Mouse (Mus musculus) left cerebral cortex, adult 8-10 months (tissue): ENCODE measurements around the gene Cdk5r2. TPM values are rescaled to one million over a fixed set of nuclear protein-coding genes. Genes with fewer than 3 reads are reported as not detected.
A peak's percentile ranks its signal among the peaks of the same experiment; 100 is the strongest.
"Not testable (repeated sequence)": the region's sequence is repeated elsewhere in the genome, so short reads cannot be mapped to it uniquely, and the experiment has no call there.

Source experiments
- DNase-seq, 2 experiments: peaks; one replicate each; pipeline ENCODE4 v3.0.0; 2022; ENCODE audit warnings: low spot score in 2 of 2
- total RNA-seq, 4 experiments: library from RNA; stranded (reverse); gene quantifications; 2 replicates each; pipeline ENCODE4 v1.2.4; 2022

Cdk5r2 gene
- 100 to 1,000 TPM; 264 to 303 (median 291) TPM for total RNA-seq

GRCm38 (mm10) chr1:74854306-74855056 is at the start of gene Cdk5r2:
Gene Cdk5r2 (plus strand): TSS chr1:74854934.
- DNase-seq: peak; percentile 79 to 92

- no peak for DNase-seq
These were observed 49.3 kb upstream of the Cdk5r2 start for GRCm38 (mm10) chr1:74805340-74805835.

DNA sequence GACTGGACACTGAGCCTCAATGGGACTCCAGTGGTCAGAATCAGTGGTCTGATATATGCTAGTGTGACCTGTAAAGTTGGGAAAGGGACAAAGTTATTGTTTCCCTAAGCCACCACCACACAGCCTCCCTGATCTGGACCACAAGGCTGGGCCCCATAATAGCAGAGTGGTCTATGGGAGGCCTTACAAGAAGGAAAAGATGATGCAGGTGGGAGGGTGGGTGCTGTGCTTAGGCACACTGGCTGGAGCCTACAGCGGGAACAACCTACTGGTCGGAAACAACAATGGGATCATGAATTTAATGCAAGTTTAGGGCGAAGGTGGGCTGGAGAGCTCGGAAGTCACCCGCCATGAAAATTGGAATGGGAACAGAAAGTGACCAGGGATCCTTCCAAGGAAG is 48.9 kb upstream of the Cdk5r2 start:
- no peak for DNase-seq

DNA sequence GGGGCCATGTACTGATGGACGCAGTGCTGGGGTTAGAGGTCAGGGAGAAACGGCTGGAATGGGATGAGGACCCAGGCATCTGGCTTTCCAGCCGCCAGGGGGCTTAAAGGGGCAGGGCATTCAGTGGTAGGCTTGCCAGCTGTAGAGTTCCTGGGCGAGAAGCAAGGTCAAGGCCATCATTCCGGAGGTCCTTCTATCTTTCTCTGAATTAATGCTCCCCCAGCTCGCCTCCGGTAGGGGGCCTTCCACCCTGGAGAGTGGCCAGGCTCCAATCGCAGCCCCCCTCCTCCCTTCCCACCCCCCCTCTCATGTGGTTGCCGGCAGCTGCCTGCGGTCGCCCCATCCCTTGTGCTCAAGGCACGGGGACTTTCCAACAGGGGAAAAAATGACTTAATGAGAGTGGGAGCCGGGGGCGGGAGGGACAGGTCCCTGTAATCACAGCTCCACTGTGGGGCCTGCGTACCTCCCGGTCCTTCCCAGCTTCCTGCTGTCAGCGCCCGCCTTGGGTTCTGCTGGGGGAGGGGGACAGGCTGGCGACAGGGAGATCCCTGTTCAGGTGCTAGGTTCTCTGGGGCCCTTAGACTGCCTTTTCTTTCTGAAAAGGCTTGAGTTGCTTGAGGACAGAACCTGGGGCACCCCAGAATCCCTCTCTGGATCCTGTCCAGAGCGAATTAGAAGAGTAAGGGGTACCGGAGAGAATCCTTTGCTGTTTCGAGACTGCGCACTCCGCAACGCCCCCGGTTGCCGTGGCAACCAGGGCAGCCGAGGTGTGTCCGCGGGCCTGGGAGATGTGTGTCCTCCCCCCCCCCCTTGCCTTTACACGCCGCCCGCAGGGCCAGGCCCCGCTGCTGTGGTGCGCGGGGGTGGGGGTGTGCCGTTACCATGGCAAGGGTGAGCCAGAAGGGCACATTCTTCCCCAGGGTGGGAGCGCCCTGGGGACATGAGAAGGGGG is 48.1 kb upstream of the Cdk5r2 start:
- peak in 1 of 2 experiments; percentile 80 for DNase-seq

DNA sequence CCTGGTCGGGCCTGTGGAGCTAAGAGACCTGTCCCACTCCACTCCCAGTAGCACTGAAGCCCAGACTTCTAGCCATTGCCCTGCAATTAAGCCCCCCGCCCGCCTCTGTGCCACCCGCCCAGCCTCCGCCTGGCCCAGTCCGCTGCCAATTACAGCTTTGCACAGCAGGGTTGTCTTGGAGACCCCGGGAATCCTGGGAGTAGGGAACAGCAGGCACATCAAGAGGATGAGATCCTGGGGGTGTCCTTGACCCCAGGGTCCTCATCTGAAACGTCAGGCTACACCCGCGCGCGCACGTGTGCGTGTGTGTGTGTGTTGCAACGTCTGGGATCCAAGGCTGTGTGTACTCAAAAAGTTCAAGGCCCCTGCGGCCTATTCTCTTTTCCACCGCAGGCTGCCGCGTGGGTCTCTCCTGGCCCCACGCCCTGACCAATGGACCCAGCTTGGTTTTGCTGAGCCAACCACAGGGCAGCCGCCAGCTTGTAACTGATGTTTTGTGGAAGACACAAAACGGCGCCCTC is 47.1 kb upstream of the Cdk5r2 start:
- no peak for DNase-seq

DNA sequence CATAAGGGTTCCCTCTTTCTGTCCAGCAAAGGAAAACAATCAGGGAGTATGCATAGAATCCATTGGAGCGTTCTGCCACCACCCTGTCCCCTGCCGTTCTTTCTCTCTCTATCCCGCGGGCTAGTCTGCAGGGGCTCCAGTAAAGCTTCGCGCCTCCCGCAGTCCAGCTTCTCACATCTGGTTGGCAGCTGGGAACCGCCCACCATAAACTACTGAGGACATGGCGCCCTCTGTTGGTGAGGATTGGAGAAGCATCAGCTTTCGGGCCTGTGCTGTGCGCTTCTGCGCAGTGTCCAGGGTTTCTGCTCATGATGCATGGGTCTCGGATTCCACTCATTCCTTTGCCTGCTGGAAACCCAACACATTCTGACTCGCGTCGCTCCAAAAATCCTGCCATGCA is 46.7 kb upstream of the Cdk5r2 start:
- peak; percentile 84 to 94 for DNase-seq

- no peak for DNase-seq
These were observed 45.7 kb upstream of the Cdk5r2 start for GRCm38 (mm10) chr1:74809007-74809406.

DNA sequence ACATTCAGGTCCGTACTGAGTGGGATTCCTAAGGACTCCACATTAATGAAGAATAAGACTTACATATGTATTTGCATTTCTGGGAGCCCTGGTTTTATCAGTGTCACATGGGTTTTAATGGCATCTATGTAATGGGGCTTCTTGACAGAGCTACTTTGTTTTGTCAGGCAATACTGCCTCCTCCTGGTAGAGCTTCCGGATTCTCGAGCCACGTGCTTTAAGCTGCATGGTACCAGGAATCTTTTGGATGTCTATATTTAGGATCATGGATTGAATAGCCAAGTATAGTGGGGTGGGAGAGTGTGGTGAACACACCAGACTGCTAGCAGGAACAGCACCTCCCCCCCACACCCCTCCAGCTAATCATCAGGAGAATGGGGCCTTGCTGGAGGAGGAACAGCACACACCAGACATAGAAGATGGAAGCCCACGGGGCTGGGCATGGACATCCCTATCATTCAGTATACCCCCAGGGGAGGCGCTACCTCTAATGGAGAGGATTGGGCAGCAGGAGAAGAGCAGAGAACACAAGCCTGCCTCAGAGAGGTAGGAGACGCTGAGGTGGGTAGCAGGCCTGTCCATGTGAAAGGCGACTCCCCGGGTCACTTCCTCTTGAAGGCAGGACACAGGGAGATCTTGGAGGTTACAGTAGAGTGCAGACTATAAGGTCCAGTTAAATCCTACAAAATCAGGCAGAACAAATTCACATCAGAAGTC is 39.6 kb upstream of the Cdk5r2 start:
- DNase-seq: no peak

DNA sequence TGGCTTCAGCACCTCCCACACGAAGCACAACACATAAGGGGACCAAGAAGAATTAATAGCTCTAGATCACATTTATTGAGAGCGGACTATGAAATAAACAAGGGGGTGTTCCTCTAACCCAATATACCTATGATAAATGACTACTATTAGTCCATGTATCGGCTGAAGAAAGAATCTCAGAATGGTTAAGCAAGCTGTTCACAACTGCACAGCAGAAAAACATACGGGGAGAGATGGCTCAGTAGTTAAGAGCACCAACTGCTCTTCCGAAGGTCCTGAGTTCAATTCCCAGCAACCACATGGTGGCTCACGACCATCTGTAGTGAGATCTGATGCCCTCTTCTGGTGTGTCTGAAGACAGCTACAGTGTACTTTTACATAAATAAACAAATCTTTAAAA is 38.8 kb upstream of the Cdk5r2 start:
- DNase-seq: not testable (repeated sequence)

GRCm38 (mm10) chr1:74816612-74817199 is 38.0 kb upstream of the Cdk5r2 start:
- peak; percentile 82 to 92 for DNase-seq

DNA sequence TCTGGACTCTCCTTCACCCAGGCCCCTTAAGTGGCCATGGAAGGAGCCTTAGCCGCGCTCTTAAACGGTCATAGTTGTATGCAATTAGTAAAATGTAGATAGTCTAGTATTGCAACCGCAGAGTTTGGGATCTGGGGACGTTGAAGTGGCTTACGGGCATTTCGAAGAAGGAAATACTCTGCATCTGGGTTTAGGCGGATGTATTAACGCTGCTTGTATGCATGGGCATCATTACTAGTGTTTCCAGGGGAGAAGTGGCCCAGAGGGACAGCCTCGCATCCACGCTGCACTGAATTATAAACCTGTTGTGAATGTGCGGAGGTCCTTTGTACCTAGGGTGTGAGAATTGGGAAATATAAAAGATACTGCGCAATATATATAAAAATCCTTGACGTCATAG is 37.5 kb upstream of the Cdk5r2 start:
- no peak for DNase-seq

- DNase-seq: no peak
These were observed 36.2 kb upstream of the Cdk5r2 start for GRCm38 (mm10) chr1:74818509-74818908.

- DNase-seq: not testable (repeated sequence)
These were observed 31.1 kb upstream of the Cdk5r2 start for GRCm38 (mm10) chr1:74823598-74823997.

DNA sequence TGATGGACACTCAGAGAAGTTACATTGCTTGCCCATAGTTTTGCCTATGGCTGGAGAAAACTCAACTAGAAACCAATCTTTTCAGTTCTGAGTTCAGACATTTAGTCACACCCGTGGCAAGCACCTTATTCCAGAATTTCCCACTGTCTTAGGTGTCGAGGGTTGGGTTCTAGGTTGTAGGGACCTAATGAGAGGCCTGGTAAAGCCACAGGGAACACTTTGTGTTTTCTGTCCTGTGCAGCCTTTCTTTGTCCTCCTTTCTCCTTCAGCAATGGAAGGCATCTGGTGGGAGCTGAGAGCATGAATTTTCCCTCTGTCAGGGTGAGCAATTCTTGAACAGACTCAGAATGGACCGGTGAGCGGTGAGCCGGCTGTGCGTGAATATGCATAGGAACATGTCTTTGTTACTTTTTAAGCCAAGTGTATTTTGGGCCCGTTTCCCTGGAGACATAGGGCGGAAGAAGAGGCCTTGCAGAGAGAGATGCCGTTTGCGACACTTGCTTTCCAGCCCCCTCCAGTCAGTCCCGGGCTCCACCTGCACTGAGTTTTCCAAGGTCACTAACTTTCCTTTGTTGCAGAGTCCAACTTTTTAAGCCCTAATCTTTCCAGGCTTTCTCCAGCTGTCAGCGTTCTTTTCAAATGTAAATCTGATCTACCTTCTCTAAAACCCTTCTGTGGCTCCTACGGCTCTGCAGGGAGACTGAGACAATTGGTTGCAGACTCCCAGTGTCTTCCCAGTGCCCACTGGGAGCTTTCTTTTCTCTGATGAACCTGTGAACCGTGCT is 30.0 kb upstream of the Cdk5r2 start:
- DNase-seq: peak in 1 of 2 experiments; percentile 80

GRCm38 (mm10) chr1:74830061-74830460 is 24.7 kb upstream of the Cdk5r2 start:
- DNase-seq: peak in 1 of 2 experiments; percentile 79

DNA sequence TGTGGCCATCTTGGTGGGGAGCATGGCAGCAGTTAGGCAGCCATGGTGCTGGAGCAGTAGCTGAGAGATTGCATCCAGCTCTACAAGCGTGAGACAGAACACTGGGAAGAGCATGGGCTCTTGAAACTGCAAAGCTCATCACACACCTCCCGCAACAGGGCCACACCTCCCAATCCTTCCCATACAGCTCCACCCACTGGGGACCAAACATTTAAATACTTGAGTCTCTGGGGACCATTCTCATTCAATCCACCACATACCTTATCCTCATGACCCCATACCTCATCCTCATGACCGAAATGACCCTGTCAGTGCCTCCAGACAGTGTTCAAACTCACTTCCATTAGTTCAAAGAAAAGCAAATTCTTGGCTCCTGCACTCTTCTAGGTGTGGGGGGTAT is 21.5 kb upstream of the Cdk5r2 start:
- no peak for DNase-seq

DNA sequence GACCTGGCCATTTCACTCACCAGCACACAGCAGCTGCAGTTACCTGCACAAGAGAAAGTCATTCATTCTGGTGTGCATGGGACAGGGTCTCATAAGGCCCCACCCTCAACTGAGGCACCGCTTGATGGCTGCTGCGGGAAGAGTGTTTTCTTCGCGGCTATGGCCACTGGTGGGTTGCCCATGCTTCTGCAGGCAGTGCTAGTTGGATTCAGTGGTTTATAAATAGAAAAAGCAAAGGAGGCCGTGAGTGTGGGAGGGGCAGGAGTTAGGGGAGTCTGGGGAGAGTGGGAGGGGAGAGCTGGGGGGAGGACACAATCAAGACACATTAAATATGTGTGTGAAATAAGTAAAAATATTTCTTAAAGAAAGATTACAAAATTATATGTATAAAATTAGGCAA is 11.6 kb upstream of the Cdk5r2 start:
- DNase-seq: no peak

GRCm38 (mm10) chr1:74846341-74846740 is 8.4 kb upstream of the Cdk5r2 start:
- no peak for DNase-seq

GRCm38 (mm10) chr1:74848946-74849345 is 5.8 kb upstream of the Cdk5r2 start:
- no peak for DNase-seq

GRCm38 (mm10) chr1:74850251-74850650 is 4.5 kb upstream of the Cdk5r2 start:
- DNase-seq: peak in 1 of 2 experiments; percentile 90
